Mouse (Mus musculus) ovary, postnatal 36 days (tissue): Measurements from ENCODE around the gene Echs1.

Source experiments
- DNase-seq: peaks from one replicate; pipeline ENCODE4 v3.0.0; 2022; ENCODE audit warnings: low spot score, mixed read lengths

Gene Echs1

GRCm38 (mm10) chr7:140061832-140062130, 54.5 kb downstream of the Echs1 start:
- DNase-seq = no peak

- peak; percentile 43 for DNase-seq
Measured at GRCm38 (mm10) chr7:140060936-140061831, 55.1 kb downstream of the Echs1 start.

GRCm38 (mm10) chr7:140059601-140060000, 56.7 kb downstream of the Echs1 start:
- DNase-seq = no peak

GRCm38 (mm10) chr7:140058528-140058927, 57.7 kb downstream of the Echs1 start:
- no peak for DNase-seq

GRCm38 (mm10) chr7:140057413-140058407, 58.6 kb downstream of the Echs1 start:
- DNase-seq = peak; percentile 51
